Mouse (Mus musculus): Measurements from ENCODE around the gene Lifr.

Gene Lifr

DNA sequence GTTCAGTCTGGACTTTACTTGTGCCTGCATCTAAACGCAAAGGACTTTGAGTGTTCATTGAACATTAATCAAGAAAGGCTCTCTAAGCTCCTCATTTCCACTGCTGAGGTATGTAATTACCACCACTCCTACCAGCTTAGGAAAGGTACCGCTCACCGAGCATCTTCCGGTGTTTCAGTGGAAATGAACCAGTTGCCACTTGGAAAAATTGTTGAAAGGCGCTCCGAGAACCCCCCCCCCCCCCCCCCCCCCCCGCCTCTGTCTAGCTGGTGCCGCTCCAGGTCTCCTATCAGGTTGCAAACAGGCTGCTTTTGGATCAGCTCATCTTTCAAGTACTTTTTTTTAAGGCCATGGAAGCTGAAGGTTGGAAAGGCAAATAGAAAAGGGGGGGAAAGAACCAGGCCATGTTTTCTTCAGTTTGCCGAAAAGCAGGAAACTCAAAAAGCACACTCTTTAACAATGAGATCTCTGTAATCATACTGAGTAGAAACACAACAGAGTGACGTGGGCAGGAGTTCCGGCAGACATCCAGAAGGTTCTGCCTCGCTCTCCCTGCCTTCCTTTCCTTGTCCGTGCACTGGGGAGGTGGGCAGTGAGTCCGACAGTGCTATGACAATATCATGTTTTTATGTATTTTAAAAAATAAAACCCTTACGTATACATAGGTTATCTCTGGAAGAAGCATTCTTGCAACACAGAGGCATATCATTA lies 9.3 kb upstream of the Lifr start:
- in situ Hi-C loops (cut with MboI), result no loop called here

- in situ Hi-C loops (cut with MboI), result no loop called here
Observed at GRCm38 (mm10) chr15:7081795-7082194, 8.6 kb upstream of the Lifr start.

DNA sequence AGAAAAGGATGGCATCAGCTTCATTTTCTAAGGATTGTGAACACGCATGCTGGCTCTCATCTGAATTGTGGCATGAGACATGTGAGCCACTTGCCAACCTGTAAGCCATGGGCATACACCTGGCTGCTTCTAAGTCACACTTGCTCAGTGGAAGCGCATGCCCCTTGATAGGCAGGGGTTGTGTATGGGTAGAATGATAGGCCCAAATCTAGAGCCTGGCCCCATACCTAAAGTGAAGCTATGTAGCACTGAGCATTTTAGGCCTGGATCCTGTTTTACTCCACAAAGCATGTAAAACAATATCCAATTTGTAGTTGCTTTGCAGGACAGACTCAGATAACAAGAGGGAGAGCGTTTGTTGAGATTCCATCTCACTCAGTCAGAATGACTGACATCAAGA lies 7.5 kb upstream of the Lifr start:
- in situ Hi-C loops (cut with MboI), result no loop called here

- in situ Hi-C loops (cut with MboI), result no loop called here
Observed at GRCm38 (mm10) chr15:7084780-7085497, 5.5 kb upstream of the Lifr start.

- in situ Hi-C loops (cut with MboI), result no loop called here
Observed at GRCm38 (mm10) chr15:7088691-7089090, 1.7 kb upstream of the Lifr start.

DNA sequence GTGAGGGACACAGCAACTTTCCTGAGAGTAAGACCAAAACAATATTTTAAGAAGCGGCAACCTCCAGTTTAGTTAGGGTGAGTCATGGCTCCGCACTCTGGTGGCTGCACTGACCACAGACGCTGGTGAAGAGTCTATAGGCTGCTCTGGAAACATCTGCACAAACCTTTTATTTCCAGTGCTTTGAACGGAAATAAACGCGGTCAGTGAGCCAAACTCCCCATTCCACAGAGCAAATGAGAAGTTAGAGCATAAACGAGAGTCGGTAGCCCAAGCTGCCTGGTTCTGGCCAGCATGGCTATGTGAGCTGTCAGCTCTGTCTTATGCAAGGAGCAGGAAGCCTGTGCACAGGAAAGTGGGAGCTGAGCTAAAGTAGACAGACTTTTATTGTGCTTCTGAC lies 1.9 kb downstream of the Lifr start:
- in situ Hi-C loops (cut with MboI), result no loop called here

- in situ Hi-C loops (cut with MboI), result no loop called here
Observed at GRCm38 (mm10) chr15:7099406-7099805, 9.0 kb downstream of the Lifr start.

GRCm38 (mm10) chr15:7100226-7100625 lies 9.8 kb downstream of the Lifr start:
- in situ Hi-C loops (cut with MboI), result no loop called here

- in situ Hi-C loops (cut with MboI), result no loop called here
Observed at GRCm38 (mm10) chr15:7103051-7103450, 12.6 kb downstream of the Lifr start.

- in situ Hi-C loops (cut with MboI), result no loop called here
Observed at GRCm38 (mm10) chr15:7105224-7105623, 14.8 kb downstream of the Lifr start.

DNA sequence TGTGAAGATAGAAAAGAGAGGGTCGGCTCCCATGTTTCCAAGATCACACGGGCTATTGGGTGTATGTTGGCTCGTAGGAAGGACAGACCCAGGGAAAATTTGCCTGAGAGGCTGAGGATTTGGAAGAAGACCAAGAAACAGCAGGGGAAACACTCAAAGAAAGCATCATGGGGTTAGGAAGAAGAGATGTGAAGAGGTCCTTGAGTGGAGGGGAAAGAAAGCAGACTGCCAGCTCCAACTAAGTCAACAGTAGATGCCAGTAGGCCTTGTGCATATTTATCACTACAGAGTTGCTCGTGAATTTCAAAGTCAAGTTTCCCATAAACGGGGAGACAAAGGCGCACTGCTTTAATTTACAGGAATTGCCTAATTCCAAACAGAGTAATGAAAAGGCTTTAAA lies 17.7 kb downstream of the Lifr start:
- in situ Hi-C loops (cut with MboI), result no loop called here

DNA sequence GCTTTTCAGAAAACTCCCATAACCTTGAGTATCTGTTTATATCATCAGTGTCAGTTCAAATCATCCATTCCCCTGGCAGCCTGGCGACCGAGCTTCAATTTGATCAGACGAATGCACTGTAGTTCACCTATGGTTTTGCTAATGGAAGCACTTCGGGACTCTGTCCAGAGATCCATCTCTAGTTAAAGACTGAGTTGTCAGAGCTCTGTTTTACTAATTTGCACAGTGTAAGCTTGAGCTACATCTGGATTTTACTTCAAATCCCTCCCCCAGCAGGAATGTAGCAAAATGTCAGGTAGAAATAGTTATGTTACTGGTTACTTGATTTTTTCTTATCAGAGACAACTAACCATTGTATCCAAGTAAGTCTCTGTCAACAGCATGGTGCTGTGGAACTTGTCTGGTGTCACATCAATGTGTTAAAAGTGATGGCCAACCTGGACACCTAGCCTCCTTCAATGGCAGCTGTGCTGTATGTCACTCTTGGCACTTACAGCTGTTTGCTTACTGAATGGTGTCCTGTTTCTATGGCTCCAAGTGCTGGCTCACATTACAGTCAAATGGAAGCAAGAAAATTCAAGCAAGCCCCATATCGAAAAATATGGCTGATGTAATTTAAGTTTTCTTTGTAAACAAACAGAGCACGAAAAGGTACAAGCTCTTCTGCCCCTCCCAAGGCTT lies 22.0 kb downstream of the Lifr start:
- in situ Hi-C loops (cut with MboI), result no loop called here

GRCm38 (mm10) chr15:7113906-7114305 lies 23.5 kb downstream of the Lifr start:
- in situ Hi-C loops (cut with MboI), result no loop called here

GRCm38 (mm10) chr15:7115326-7116003 lies 25.1 kb downstream of the Lifr start:
- in situ Hi-C loops (cut with MboI), result no loop called here

GRCm38 (mm10) chr15:7116216-7116615 lies 25.8 kb downstream of the Lifr start:
- in situ Hi-C loops (cut with MboI), result no loop called here

DNA sequence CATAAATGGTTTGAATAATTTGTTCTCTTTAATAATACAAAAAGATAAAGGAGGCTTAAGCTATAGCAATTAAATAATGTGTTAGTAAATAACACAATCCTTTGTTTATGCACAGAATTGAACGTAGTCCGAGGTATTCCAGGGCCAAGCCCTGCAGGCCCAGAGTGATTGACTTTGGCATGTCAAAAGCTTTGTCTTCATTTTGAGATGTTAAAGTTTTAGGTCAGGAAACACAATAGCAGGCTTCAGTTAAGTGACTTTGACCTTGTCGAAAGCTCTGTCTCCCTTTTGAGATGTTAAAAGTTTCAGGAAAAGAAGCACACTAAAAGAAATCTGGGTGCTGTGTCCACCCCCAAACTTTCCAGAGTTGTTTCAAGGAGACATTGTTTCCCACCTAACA lies 26.3 kb downstream of the Lifr start:
- in situ Hi-C loops (cut with MboI), result no loop called here

- in situ Hi-C loops (cut with MboI), result no loop called here
Observed at GRCm38 (mm10) chr15:7117944-7118343, 27.5 kb downstream of the Lifr start.

GRCm38 (mm10) chr15:7118849-7119248 lies 28.4 kb downstream of the Lifr start:
- in situ Hi-C loops (cut with MboI), result no loop called here

GRCm38 (mm10) chr15:7119930-7120512 lies 29.6 kb downstream of the Lifr start:
- in situ Hi-C loops (cut with MboI), result no loop called here

- in situ Hi-C loops (cut with MboI), result no loop called here
Observed at GRCm38 (mm10) chr15:7123781-7124450, 33.5 kb downstream of the Lifr start.

- in situ Hi-C loops (cut with MboI), result no loop called here
Observed at GRCm38 (mm10) chr15:7126171-7126570, 35.8 kb downstream of the Lifr start.
